Mouse (Mus musculus) small intestine, adult 2 months (tissue): ENCODE measurements at regions not wholly inside any gene's neighbourhood (a gene's known extent, or its start where the extent isn't known, plus 50 kb on each side); places are given as distances from the start of the nearest gene placed in this dataset.

Experiments
- CTCF ChIP-seq: fragments of 200-500 bp; IDR thresholded peaks from 2 replicates; pipeline ENCODE4 v1.5.1; 2012; ENCODE audit warnings: low read depth, mild to moderate bottlenecking, control low read depth, inconsistent platforms, low read length, moderate library complexity, mixed read lengths; ENCODE audit not compliant: insufficient replicate concordance, insufficient read length; ENCODE audit errors: extremely low read depth
- POLR2A ChIP-seq: fragments of 200-500 bp; IDR thresholded peaks from 2 replicates; pipeline ENCODE4 v1.6.1; 2012; ENCODE audit warnings: low read depth, mild to moderate bottlenecking, control low read depth, inconsistent platforms, low read length, moderate library complexity

- TF ChIP-seq CTCF (no peak), POLR2A (no peak)
These were observed 134.2 kb upstream of the Arg1 start for GRCm38 (mm10) chr10:25061402-25062055.
